Mouse (Mus musculus): Measurements from ENCODE around the gene Hpd.

The Hpd gene

DNA sequence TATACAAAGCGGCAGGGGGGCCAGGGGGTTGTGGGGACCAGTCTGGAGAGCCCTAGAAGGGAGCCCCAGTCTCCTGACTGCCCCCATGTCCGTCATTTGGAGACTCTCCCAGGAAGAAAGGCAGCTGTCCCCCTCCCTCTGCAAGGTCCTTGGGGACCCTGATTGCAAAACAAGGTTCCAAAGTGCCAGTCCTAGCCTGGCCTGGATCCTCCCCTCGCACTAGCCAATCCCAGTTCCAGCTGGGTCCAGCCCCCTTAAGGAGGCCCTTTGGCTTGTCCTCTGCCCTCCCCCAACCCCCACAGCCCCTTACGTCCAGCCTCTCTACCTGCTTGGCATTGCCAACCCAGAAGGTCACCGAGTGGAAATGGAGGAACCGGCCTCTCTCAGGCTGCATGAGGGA is 991 bp downstream of the Hpd start:
- DNase-seq = no peak

DNA sequence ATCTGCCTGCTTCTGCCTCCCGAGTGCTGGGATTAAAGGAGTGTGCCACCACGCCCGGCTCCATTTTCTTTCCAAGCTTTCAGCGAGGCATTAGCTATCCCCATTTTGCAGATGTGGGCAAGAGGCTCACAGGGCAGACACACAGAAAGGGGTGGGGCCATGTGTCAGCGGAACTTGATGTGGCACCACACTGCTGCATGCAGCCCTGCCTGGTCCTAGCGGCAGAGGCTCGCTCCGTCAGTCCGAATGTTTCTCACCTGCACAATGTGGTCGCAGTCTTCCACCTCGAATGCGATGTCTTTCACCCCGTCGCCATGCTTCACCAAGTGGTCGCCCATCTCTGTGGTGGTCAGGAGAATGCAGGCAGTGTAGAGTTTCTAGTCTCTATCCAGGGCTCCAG is 2.1 kb downstream of the Hpd start:
- no peak for DNase-seq

DNA sequence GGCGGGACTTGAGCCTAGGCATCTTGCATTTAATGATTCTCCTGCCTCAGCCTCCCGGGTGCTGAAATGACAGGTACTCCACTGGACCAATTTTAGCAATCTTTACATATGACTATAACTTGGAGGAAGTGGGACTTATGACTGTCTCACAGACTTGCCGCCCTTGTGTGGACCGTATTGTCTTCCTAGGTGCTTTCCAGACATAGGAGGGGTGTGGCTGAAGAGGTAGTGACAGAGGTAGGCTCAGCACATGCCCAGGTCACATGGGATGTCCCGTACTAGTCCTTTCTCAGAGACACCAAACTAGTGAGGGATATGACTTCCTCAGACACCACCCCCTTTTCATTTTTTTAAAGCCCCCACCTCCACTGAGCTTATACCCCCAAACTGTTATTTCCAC is 3.7 kb downstream of the Hpd start:
- no peak for DNase-seq

DNA sequence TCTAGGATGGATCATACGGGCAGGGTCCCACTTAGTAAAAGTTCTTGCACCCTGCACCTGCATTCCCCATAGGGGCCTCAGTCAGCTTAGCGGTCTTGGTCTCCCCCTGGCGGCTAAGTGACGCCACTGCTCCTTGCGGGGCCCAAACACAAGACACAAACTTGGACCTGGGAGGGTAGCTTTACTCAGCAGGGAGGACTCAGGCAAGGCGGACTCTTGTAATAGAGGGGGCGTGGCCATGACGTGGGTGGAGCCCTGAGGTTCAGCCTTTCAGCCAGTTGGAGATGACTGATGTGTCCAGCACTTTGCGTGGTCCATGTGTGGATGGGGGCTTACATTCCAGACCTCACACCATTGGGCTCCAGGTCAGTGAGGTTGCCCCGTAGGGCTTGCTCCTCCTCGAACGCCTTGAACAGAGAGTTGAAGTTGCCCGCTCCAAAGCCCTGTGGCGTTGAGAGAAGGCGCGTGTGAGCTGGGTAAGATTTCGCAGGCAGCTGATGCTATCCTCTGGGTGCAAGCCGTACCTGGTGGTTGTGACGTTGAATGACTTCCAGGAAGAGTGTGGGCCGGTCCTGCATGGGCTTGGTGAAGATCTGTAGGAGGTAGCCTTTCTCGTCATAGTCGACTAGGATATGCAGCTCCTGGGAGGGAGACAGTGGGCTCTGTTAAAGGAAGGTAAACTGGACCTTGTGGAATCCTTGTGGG is 10.7 kb downstream of the Hpd start:
- DNase-seq = peak; percentile 92 to 93

DNA sequence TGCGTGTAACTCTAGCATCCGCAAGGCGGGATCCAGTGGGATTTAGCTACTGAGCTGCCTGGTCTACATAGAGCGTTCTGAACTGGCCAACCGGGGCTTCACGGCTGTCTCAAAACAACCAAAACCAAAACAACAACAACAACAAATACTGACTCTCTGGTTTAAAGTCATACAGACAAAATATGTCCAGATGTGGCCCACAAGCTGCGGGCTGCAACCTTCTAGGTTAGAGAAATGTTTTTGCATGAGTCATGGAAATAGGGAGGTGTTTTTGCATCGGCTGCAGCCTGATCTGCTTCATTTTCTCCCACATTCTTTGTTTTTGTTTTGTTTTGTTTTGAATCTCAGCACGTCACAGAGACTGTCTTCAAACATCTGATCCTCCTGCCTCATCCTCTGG is 12.2 kb downstream of the Hpd start:
- no peak for DNase-seq

DNA sequence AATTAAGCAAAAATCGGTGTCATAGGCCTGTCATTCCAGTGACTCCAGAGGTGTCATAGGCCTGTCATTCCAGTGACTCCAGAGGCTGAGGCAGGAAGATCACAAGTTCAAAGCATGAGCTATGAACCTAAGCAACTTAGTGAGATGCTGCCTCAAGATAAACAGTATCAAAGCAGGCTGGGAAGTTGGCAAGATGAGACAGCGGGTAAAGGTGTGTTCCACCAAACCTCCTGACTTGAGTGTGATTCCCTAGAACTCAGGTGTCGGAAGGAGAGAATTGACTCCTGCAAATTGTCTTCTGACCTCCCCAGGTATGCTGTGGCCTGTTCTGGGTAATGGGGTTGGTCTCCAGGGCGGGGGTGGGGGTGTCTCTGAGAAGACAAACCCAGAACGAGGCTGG is 13.2 kb downstream of the Hpd start, which contains the start of gene Psmd9:
Psmd9 (plus strand) TSS at position 130 of the 400 bp plus-strand sequence.
- DNase-seq = no peak

DNA sequence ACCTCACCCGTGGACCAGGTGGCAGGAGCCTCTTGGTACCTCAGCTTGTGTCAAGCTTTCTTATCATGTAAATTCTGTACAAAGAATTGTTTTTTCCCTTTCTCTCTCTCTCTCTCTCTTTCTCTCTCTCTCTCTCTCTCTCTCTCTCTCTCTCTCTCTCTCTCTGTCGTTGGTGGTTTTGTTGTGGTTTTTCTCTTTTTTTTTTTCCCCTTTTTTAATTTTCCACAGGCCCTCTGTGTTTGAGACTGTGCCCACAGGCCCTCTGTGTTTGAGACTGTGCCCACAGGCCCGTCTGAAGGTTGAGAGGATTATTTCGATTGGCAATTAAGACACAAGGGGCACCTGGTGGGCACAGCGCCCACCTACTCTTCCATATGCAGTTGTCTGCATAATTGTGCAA is 14.9 kb downstream of the Hpd start:
- DNase-seq = no peak

DNA sequence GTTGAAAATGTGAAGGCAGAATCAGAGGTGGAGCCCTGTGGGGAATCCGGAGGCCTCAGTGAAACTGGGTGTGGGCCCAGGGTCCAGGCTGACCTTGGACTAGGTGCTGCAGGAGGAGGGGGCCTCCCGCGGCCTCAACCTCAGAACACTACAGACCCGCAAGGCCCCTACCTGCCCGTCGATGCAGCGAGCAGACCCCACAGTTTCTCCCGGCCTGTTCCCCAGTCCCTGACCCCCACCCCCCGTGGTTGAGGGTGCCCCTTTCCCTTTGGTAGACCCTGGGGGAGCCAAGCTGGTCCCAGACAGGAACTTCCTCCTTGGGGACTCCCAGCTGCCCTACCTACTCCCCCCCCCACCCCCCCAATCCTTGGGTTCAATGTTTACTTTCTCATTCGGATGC is 16.1 kb downstream of the Hpd start:
- DNase-seq = no peak

DNA sequence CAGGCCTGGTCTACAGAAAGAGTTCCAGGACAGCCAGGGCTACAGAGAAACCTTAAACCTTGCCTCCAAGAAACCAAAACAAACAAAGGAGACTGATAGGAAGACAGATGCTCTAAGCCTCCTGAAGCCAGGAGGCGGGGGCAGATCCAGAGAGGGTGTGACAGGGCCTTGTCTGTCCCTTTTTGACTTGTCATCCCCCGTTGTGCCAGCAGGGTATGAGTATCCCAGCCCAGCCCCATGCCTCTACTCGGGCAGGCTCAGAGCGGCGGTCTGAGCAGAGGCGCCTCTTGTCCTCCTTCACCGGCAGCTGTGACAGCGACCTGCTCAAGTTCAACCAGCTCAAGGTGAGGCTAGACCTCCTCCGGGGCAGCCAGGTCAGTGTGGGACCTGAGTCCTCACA is 19.6 kb downstream of the Hpd start:
- no peak for DNase-seq

DNA sequence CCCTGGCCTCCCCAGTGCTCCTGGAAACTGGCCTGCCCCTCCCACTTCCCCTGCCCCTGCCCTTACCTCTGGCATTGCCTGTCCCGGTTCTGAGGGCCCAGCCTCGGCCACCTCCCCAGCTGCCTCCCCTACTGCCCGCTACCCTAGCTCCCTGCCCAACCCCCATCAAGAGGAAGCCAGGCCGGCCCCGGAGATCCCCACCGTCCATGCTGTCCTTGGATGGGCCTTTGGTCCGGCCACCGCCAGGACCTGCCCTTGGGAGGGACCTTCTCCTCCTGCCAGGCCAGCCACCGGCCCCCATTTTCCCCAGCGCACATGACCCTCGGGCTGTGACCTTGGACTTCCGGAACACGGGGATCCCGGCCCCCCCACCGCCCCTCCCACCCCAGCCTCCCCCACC is 22.2 kb downstream of the Hpd start:
- DNase-seq = no peak

DNA sequence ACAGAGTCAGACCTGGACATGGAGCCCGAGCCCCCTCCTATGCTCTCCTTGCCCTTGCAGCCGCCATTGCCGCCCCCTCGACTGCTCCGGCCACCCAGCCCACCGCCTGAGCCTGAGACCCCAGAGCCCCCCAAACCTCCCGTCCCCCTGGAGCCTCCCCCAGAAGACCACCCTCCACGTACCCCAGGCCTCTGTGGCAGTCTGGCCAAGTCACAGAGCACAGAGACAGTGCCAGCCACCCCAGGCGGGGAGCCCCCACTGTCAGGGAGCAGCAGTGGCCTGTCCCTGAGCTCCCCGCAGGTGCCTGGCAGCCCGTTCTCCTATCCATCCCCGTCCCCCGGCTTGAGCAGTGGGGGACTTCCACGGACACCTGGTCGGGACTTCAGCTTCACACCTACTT is 22.7 kb downstream of the Hpd start:
- no peak for DNase-seq

DNA sequence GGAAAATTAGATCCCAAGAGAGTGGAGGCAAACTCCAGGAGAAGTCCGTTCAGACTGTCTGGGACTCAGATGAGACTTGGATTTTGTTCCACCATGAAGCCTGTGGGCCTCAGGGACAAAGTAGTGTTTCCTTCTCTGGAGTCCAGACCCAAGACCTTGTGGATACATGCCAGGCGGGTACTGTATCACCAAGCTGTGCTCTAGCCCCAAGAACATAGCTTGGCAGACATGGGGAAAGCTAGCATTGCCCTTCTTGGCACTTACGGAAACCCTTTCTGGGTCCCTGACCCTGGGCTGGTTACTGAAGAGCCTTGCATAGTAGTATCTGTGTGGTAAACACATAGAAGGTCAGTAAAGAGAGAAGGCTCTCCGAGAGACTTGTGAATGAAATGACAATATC is 23.1 kb downstream of the Hpd start:
- no peak for DNase-seq

DNA sequence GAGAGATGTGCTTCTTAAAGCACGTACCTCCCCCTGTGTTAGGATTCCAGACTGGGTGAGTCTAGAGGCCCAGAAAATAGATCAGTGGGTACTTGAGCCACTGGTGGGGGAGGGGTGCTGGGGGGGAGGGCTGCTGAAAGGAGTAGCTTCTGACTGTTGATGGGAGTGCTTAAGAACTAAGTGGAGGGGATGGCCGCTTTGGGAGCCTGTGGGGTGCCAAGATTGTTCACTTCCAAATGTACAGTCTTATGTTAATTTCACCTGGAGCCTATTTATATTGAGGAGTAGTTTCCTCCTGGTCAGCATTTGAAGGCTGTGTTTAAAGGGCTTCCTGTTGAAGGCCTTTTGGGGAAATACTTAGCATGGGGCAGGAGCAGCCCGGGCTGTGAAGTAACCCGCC is 24.6 kb downstream of the Hpd start:
- DNase-seq = no peak

DNA sequence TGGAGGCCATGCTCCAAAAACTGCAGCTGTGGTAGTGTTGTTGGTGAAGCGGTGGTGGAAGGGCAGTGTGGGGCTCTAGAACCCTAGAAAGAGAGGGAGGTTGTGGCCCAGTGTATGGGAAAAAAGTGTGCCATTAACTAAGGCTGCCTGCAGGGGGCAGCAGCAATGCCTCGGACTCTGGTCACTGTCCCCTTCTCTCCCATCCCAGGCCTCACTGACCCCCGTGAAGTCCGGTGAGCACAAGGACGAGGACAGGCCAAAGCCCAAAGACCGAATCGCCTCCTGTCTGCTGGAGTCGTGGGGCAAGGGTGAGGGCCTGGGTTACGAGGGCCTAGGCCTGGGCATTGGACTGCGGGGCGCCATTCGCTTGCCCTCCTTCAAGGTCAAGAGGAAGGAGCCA is 25.8 kb downstream of the Hpd start:
- peak in 1 of 2 experiments; percentile 29 for DNase-seq

DNA sequence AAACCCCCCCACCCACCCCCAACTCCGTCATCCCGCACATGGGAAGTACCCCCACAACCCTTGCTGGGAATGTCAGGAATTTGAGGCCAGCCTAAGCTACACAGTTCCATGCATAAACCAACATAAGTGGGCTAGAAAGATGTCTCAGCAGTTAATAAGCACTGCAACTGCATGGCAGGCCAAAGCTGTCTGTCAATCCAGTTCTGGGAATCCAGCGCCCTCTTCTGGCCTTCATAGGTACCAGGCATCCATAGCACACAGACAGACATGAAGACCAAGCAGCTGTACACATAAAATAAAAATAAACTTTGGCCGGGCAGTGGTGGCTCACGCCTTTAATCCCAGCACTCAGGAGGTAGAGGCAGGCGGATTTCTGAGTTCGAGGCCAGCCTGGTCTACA is 27.1 kb downstream of the Hpd start:
- DNase-seq = peak; percentile 83 to 84

DNA sequence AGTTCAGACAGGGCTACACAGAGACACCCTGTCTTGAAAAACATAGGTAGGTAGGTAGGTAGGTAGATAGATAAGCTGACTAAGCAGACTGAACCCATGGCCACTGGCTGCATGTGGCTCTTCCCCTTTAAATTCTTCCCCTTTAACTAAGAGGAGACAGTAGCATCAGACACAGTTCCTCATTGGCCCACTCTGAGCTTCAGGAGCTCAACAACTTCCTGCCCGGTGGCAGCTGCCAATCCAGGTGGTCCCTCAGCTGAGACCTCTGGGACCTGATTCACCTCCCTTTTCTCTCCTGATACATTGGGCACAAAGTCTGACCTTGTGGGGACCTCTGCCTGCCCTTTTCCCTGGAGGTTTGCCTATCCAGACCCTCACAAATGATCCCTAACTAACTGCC is 29.6 kb downstream of the Hpd start:
- DNase-seq = peak in 1 of 2 experiments; percentile 26

DNA sequence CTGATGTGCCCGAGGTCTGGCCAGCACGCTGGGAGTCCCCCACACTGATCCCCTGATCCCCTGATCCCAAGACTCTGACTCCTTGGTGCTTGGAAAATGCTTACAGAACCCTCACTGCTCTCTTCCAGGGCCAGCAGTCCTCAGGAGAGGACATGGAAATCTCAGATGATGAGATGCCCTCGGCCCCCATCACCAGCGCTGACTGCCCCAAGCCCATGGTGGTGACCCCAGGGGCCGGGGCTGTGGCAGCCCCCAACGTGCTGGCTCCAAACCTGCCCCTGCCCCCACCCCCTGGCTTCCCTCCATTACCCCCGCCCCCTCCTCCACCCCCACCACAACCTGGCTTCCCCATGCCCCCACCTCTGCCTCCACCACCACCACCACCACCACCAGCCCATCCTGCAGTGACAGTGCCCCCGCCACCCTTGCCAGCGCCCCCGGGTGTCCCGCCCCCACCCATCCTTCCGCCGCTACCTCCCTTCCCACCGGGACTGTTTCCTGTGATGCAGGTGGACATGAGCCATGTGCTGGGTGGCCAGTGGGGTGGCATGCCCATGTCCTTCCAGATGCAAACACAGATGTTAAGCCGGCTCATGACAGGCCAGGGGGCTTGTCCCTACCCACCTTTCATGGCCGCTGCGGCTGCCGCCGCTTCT is 30.7 kb downstream of the Hpd start:
- no peak for DNase-seq

DNA sequence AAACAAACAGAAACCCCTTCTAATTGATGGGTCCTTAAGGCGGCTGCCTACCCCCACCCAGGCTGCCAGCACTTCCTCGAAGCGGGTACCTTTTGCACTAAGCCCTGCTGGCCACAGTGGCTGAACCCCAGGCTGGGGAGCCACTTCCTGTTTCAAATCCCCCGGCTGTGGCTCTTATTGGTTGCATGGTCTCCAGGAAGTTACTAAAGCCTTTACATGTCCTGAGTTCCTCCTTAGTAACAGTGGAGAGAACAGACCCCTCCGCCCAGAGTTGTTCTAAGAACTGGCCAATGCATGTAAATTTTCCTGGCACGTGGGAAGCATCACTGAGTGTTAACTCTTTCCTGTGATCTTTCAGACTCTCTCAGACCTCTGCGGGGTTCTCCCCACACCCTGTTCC is 31.4 kb downstream of the Hpd start:
- peak; percentile 81 to 85 for DNase-seq

DNA sequence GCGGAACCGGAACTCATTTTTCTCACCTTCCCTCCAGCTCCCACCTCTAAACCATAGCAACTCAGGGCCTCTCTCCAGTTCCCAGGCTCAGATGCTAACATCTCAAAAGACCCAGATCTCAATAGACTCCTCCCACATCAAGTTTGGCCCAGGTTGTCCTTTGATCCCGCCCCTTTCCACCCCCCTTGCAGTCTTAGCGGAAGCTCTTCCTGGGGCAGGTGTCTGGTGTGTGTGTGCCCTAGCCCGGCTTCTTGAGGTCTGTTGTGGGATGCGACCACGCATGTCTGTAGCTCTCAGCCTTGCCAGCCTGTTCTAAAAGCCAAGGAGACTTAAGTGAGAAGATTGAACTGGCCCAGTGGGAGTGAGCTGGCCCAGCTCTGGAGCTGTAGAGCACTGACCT is 31.9 kb downstream of the Hpd start:
- DNase-seq = peak; percentile 73 to 77

DNA sequence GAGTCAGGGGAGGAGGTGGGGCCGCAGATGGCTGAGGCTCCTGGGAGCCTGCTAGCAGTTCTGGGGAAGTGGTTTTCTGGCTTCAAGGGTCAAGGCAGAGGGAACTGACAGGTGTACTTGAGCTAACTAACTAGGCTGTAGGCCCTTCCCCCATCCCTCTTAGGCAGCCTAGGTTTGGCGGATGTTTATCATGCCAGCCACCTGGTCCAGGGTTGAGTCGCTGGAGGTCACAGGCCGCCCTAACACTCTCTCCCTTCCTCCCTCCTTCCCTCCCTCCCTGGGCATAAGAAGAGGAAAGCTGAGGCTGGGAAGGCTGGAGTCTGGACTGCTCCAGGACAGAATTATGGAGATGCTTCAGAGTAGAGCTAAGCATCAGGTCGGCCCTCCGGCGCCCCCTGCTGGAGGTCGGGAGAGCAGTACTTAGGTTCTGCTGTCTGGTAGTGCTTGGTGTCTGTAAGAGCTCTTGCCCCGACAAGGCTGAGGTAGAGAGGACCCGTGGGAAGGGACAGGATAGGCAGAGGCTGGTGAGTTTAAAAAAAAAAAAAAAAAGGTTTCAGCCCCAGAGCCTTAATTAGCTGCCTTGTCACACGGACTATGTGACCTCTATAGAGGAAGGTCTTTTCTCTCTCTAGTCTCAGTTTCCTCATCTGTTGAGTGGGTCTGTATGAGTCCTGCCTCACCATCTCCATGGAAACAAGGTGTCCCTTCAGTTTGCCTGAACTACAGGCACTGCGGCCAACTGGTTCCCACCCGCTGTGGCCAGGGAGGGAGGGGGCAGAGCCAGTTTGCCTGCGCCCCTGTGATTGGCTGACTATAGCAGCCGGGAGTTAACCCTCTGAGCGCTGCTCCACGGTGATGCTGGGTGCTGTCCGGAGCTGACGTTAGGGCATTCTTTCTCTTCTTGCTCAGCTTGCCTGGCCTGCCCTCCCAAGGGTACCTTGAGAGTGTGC is 32.8 kb downstream of the Hpd start:
- DNase-seq = peak; percentile 96 to 97

DNA sequence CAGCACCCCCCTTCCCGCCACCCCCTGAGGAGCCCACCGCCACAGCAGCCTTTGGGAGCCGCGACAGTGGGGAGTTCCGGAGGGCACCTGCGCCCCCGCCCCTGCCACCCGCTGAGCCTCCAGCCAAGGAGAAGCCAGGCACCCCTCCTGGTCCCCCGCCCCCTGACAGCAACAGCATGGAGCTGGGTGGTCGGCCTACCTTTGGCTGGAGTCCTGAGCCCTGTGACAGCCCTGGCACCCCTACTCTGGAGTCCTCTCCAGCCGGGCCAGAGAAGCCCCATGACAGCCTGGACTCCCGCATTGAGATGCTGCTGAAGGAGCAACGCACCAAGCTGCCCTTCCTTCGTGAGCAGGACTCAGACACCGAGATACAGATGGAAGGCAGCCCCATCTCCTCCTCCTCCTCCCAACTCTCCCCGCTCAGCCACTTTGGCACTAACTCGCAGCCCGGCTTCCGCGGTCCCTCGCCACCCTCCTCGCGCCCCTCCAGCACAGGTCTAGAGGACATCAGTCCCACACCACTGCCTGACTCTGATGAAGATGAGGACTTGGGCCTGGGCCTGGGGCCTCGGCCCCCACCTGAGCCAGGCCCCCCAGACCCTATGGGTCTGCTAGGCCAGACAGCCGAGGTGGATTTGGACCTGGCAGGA is 34.3 kb downstream of the Hpd start:
- DNase-seq = no peak

DNA sequence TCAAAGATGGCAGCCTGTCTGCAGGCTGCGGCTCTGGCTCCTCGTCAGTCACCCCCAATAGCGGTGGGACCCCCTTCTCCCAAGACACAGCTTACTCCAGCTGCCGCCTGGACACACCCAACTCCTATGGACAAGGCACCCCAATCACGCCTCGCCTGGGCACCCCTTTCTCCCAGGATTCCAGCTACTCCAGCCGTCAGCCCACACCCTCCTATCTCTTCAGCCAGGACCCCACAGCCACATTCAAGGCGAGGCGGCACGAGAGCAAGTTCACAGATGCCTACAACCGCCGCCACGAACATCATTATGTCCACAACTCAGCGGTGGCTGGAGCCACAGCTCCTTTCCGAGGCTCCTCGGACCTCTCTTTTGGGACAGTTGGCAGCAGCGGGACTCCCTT is 35.0 kb downstream of the Hpd start:
- DNase-seq = no peak

DNA sequence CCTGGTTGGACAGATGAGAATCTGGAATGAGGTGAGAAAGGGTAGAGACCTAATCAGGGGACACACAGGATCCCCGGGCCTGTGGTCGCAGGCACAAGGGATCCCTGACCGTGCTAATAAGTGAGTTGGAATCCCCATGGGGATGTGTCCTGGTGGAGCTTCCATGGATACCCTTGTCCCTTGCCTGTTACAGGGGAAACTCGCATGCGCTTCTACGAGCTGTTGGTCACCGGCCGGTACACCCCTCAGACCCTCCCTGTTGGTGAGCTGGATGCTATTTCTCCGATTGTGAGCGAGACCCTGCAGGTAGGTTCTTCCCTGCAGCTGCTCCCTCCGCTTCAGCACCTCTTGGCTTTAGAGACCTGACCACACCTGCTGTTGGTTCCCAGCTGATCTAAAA is 36.2 kb downstream of the Hpd start:
- no peak for DNase-seq
